Mouse (Mus musculus) thymus, postnatal 36 days (tissue): ENCODE measurements around the gene Bean1.

Experiments used
- DNase-seq, 2 experiments: peaks; one replicate each; pipeline ENCODE4 v3.0.0; 2022; ENCODE audit warnings: mixed read lengths in 2 of 2

Bean1 gene

GRCm38 (mm10) chr8:104170118-104171049, at the start of gene Bean1:
Gene Bean1, plus strand, starts transcription at chr8:104170442.
- peak in 1 of 2 experiments; percentile 10 for DNase-seq

GRCm38 (mm10) chr8:104121640-104122416, 48.4 kb upstream of the Bean1 start:
- DNase-seq, result no peak

GRCm38 (mm10) chr8:104123080-104123657, 47.1 kb upstream of the Bean1 start:
- DNase-seq, result no peak

- no peak for DNase-seq
These were observed 45.7 kb upstream of the Bean1 start for GRCm38 (mm10) chr8:104124534-104124933.

GRCm38 (mm10) chr8:104127160-104127883, 42.9 kb upstream of the Bean1 start:
- DNase-seq, result no peak

- no peak for DNase-seq
These were observed 39.3 kb upstream of the Bean1 start for GRCm38 (mm10) chr8:104130916-104131315.

GRCm38 (mm10) chr8:104131414-104131975, 38.7 kb upstream of the Bean1 start:
- no peak for DNase-seq

GRCm38 (mm10) chr8:104134521-104134920, 35.7 kb upstream of the Bean1 start:
- no peak for DNase-seq

- no peak for DNase-seq
These were observed 34.0 kb upstream of the Bean1 start for GRCm38 (mm10) chr8:104136277-104136676.

GRCm38 (mm10) chr8:104137636-104138035, 32.6 kb upstream of the Bean1 start:
- DNase-seq, result no peak

GRCm38 (mm10) chr8:104140611-104141010, 29.6 kb upstream of the Bean1 start:
- DNase-seq, result no peak

GRCm38 (mm10) chr8:104142415-104142814, 27.8 kb upstream of the Bean1 start:
- no peak for DNase-seq

- DNase-seq, result no peak
These were observed 26.9 kb upstream of the Bean1 start for GRCm38 (mm10) chr8:104143379-104143778.

- no peak for DNase-seq
These were observed 25.6 kb upstream of the Bean1 start for GRCm38 (mm10) chr8:104144434-104145216.

- peak; percentile 63 to 74 for DNase-seq
These were observed 24.1 kb upstream of the Bean1 start for GRCm38 (mm10) chr8:104145981-104146689.

GRCm38 (mm10) chr8:104146717-104147494, 23.3 kb upstream of the Bean1 start:
- no peak for DNase-seq

GRCm38 (mm10) chr8:104147947-104148346, 22.3 kb upstream of the Bean1 start:
- no peak for DNase-seq

- DNase-seq, result no peak
These were observed 9.5 kb upstream of the Bean1 start for GRCm38 (mm10) chr8:104160731-104161130.

- DNase-seq, result no peak
These were observed 781 bp upstream of the Bean1 start for GRCm38 (mm10) chr8:104169461-104169860.

GRCm38 (mm10) chr8:104171050-104171620, 893 bp downstream of the Bean1 start:
- DNase-seq, result no peak
